In the genomic region with DNA sequence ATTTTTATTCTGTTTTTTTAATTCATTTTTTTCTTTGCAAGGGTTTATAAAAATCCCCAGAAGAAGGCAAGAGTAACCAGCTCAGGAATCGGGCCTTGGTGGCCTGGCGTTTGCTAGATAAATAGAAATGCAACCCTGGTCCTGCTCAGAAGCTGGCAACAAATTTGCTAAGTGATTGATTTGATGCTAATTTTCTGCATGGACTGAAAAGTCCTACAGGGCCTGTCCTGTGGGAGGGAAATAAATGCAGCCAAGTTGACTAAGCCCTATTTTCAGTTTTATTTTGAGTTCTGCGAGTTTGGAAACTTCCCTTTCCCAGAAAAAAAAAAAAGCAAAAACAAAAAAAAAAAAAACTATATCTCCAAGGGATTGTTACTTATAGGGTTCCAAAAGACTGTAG, we compare ENCODE assay signal across 22 mouse cellular contexts.
"Had no signal": no experiment of that assay in that cellular context is flagged by ENCODE, and none has a peak within 500 bp of the region (broad histone marks: within the 10 kb centered on the region; RNA-seq: fewer than 3 reads in every experiment).

No protein-coding gene starts in this region.

- H3K4me1 ChIP-seq: limb, embryonic 10.5 days; limb, embryonic 13.5 days; liver, embryonic 12.5 days; liver, embryonic 15.5 days; lung, embryonic 15.5 days; megakaryocyte, embryonic 14.5 days; midbrain, embryonic 10.5 days; midbrain, embryonic 13.5 days had no signal

- H3K36me3 ChIP-seq: limb, embryonic 10.5 days; limb, embryonic 13.5 days; liver, embryonic 12.5 days; liver, embryonic 15.5 days; lung, embryonic 15.5 days; midbrain, embryonic 10.5 days; midbrain, embryonic 13.5 days; neural tube, embryonic 13.5 days had no signal

- H3K27ac ChIP-seq: kidney, postnatal 0 days; limb, embryonic 10.5 days; limb, embryonic 13.5 days; liver, embryonic 12.5 days; liver, embryonic 15.5 days; lung, embryonic 15.5 days; midbrain, embryonic 10.5 days; midbrain, embryonic 13.5 days; neural tube, embryonic 13.5 days; stomach, postnatal 0 days had no signal

- H3K9ac ChIP-seq: limb, embryonic 13.5 days; liver, embryonic 12.5 days; liver, embryonic 15.5 days; lung, embryonic 15.5 days; midbrain, embryonic 13.5 days; neural tube, embryonic 13.5 days had no signal

- DNase-seq: kidney, adult 2 months; kidney, postnatal 25 days; liver; lung, adult 18-20 months; lung, postnatal 10 days; lung, postnatal 36 days; retina, postnatal 1 day; right cerebral cortex, postnatal 4 days; thymus, adult 2 months; thymus, postnatal 25 days had no signal

- H3K4me3 ChIP-seq: limb, embryonic 10.5 days; limb, embryonic 13.5 days; liver, embryonic 12.5 days; liver, embryonic 15.5 days; lung, embryonic 15.5 days; megakaryocyte, embryonic 14.5 days; midbrain, embryonic 10.5 days; midbrain, embryonic 13.5 days; myocyte; neural tube, embryonic 13.5 days had no signal

- H3K27me3 ChIP-seq: limb, embryonic 13.5 days; liver, embryonic 12.5 days; liver, embryonic 15.5 days; lung, embryonic 15.5 days; megakaryocyte, embryonic 14.5 days; midbrain, embryonic 13.5 days; neural tube, embryonic 13.5 days had no signal
